Mouse (Mus musculus): ENCODE data around the gene Pde3a.

Pde3a gene

DNA sequence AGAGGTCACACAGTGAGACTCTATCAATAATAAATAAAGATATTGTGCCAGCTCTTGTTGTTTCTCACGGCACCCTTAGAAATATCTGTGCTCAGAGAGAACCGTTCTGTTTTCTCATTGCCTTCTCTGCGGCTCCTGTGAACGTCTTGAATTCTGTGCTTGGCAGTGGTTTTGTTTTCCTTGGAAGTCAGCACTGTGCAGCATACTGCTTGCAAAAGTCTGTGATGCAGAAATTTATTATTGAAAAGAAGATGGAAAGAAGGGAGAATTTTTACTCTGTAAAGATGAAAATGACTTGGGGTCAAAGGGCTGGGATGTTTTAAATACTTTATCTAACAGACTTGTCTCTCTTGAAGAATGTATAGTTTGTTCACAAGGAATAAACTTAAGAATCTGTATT, 150.3 kb downstream of the Pde3a start:
- DNase-seq (ENCODE audit: low spot score in 2 of 2) = no peak

DNA sequence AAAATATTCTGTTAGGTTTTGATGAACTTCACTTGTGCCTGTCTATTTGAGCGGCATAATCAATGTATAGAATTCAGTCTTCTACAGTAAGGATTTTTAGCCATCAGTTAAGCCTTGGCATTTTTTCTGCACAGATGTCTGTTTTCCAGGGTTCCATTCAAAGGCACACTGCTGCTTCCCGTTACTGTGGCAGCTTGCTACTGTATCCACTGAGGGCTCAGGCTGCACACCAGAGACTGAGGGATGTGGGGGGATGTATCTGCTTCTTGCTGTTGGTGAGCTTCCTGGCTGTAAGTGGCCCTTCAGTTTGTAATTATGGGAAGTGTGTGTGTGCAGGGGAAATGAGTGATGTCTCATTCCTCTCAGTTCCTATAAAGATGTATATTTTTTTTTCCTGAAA, 154.9 kb downstream of the Pde3a start:
- DNase-seq (ENCODE audit: low spot score in 2 of 2) = no peak

DNA sequence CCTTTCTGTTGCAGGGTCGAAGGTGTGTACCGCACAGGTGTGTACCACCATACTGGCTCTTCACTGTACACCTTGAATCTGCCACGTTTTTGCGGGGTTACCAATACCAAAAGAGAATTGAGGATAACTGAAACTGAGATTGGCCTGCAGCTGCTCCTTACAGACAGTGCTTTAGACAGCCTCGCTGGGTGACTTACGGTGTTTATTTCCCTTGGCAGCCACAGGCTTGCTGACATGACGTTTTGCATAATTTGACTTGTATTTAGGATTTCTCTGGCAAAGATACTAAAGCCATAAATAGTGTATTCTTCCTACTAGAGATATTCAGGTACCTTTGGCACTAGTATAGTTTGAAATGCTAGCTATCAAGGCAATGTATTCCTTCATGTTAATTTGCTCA, 155.6 kb downstream of the Pde3a start:
- no peak for DNase-seq (ENCODE audit: low spot score in 2 of 2)

DNA sequence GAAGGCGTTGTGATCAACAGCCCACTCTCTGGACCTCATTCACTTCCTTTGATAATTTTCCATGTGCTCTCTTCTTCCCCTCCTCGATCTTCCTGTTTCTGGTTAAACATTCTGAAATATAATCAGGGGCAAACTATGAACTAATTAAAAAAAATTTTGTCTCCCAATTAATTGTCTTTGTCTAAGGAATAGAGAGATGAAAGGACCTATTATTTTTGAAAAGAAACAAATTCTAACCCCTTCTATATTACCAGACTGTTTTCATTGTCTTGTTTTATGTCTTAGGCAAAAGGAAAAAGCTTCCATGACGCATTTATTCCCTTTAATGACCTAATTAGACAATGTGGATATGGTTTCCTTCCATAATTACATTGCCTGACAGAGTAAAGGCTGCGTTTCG, 156.4 kb downstream of the Pde3a start:
- no peak for DNase-seq (ENCODE audit: low spot score in 2 of 2)

DNA sequence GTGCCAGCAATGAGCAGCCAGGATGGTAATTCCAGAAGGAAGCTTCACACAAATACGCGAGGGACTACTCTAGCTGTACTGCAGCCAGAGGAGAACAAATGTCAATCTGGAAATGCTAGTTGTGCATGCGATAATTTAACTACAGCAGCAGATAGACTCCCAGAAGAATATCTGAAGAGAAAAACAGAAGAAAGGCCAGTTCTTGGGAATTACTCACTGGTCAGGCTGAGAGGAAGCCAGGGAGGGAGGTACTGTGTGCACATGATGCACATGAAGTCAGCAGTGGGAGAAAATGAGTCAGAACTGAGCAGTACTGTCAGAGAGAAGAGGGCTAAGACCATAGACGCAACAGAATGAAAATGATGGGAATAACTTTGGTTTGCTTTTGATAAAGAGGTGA, 159.7 kb downstream of the Pde3a start:
- no peak for DNase-seq (ENCODE audit: low spot score in 2 of 2)

DNA sequence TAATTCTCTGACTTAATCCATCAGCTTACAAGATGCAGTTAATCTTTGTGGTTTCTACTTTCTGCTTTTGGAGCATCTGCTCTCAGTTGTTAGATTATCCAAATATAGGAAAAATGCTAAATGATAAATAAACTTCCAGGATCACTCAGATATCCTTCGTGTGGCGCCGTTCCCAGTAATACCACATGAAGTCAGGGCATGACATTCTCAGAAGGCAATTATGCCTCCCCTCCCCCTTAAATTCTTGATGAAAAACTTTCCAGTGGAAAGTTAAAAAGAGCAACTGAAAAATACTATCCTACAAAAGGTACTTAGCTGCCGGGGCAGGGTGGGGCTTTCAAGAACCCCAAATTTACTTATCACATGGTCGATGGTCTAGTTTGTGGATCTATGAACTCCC, 161.8 kb downstream of the Pde3a start:
- DNase-seq (ENCODE audit: low spot score in 2 of 2) = no peak

DNA sequence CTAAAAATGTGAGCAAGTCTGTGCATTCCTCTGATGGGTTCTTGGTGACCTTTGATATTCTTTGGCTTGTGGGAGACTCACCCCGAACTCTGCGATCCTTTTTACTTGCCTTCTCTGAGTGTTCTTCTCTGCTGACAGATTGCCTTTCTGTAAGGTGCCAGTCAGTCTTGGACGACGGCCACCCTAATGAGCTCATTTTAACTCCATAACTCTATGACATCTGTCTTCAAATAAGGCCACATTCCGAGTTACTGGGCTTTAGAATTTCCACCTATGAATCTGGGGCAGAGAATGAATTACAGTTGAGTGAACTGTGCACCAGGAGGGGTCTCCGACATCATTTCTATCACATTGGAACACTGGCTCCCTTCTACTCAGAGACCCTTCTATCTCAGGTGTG, 176.0 kb downstream of the Pde3a start:
- DNase-seq (ENCODE audit: low spot score in 2 of 2) = no peak

DNA sequence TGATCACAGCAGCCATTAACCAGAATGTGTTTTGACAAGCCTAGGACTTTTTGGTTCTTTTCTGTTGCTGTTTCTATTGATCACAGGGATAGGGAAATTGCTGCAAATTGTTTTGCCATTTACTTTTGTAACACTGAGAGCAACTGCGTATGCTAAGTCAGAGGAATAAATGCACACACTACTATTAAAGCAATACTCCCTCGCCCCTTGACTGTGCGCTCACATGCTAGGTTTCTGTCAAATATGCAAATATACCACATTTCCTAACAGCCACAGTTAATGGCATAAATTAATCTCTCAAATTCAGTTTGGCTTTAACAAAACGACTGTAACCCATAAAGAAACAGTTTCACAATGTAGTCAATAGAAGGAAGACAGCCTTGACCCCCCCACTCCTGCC, 179.5 kb downstream of the Pde3a start:
- DNase-seq (ENCODE audit: low spot score in 2 of 2) = no peak

DNA sequence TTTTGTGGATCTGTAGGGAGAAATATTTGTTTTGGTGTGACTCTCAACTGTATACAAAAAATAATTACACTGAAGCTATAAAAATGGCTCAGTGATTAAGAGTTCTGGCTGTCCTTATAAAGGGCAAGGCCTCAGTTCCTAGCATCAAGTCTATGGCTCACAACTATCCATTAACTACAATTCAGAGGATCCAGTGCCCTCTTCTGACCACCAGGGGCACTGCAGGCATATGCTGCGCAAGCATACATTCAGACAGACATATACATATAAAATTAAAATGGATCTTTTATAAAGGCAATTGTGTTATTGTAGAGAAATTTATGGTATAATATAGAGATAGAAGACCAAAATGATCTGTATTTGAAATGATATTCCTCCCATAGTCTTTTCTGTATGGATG, 181.1 kb downstream of the Pde3a start:
- DNase-seq (ENCODE audit: low spot score in 2 of 2) = no peak

DNA sequence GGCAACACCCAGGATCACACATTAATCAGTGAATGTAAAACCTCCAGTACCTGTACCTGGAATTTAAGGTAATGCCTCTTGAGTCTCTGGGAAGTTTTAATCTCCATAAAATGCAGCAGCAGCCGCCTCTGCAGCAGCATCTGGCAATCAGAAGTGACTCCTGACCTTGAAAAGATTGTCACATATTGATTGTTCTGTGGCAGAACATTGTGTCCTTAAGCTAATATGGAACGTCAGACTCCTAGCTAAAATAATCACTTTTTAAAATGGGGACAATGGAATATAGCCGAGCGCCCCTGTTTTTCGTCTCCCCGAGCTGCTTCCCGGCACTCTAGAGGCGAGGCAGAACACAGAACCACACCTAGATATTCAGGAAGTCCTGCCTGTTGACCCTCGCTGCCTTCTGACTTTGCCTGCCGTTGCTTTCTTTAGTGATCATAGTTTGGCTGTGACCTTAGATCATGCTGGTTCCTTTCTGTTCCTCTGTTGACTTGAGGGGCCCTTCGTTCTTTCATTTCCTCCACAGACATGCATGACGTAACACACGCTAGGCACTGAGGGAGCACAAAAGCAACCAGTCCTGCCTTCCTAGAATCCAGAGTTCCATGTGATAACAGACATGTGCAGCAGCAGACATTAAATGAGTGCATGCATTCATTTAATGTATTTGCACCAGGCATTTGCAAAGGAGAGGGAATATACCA, 183.4 kb downstream of the Pde3a start:
- no peak for DNase-seq (ENCODE audit: low spot score in 2 of 2)

DNA sequence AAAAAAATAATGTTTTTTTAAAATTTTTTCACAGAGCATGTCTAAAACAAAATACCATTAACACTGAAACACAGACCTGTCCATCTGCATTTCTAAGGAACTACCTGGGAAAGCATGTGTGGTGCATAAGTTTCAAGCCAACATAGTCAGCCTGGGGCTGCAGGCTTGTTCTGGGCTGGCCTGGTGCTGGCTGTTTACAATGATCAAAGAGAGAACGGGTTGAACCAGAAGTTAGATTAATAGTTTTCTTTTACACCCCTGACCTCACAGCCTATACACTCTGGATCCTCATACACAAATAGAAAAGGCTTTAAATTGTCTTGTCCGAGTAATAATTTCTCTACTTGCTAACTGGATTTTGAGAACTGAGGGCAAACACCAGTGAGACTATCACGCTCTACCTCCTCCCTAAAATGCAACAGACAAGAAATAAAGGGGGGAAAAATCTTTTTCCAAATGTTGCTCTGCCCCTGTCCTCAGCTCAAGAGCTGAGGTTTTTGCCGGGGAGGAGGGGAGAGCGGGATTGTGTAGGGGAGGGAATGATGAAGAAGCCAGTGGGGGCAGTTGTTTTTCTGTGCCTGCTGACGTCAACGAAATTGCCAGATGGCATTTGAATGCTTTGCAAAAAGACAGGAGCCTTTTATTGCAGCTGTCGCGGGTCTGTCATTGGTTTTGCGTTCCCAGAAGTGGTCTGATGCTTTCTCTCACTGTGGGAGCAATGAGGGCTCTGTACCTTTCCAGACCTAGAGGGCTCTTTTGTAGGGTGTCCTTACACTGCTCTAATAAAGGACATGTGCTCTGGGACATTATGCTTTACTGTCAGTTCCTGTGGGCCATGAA, 185.1 kb downstream of the Pde3a start:
- peak in 1 of 2 experiments; percentile 17 for DNase-seq (ENCODE audit: low spot score in 2 of 2)

DNA sequence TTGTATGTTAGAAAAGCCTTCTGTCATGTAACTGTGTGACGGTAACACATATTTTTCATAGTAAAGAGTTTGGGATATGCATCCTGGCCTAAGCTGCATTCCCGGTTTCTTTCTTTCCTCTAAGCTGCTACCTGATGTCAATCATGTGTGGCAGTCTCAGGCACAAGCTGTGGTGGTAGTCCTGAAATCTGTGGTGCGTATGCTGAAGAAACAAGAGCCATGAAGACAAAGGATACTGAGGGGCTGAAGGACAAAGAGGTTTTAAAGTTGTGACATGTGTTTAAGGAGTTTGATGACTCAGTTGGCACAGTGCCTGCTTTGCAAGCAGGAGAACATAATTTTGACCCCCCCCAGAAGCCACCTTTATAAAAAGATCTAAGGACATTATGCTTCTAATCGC, 186.1 kb downstream of the Pde3a start:
- DNase-seq (ENCODE audit: low spot score in 2 of 2) = no peak

DNA sequence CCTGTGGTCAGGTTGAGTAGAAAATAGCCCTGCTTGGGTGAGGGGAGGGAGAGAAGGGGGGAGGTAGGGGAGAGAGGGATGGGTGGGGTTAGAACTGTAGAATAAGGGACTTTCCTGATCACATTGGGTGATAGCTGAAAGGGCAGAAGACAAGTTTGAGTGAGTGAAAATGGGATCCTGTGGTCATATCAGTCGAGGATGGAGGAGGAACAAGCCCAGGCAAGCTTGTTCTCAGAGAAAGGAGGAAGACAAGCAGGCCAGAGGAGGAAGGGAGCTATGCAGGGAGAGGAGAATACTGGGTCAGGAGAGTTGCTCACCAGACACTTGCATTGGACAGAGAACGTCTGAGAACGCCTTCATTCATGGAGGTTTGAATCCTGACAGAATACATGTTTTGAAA, 190.9 kb downstream of the Pde3a start:
- no peak for DNase-seq (ENCODE audit: low spot score in 2 of 2)

DNA sequence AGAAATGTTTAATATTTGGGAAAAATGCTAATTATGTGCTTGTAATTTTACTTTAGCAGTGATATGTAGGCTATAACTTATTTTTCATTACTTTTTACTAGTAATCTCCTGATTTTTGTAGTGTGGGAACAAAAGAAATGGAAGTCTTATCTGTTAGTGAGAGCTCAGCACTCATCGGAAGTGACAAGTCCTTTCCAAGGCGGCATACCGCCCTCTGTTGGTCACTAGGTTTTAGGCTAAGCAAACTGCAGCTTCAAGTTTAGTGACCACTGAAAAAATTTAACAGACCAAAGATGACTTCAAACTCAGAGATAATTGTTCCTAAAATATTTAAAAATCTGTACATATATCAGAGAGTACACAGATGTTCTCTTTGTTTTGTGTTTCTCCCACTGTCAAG, 198.5 kb downstream of the Pde3a start:
- peak; percentile 53 to 79 for DNase-seq (ENCODE audit: low spot score in 2 of 2)

DNA sequence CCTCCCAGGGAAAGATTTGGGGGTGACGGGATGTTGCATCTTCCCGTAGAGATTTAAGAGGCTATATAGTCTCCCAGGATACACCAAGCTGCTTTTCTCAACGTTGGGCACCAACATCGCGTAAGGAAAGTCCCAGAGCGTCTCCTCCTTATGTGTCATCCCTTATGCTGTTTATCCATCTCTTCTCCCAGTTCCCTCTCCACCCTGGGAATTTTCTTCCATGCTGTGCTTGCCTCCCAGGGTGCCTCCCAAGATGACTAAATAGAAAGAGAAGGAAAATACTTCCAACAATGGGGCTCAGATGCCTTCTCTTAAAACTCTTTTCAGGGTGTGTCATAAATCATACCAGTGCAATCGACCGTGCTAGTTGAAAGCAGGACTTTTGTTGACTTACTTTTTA, 199.8 kb downstream of the Pde3a start:
- DNase-seq (ENCODE audit: low spot score in 2 of 2) = no peak

DNA sequence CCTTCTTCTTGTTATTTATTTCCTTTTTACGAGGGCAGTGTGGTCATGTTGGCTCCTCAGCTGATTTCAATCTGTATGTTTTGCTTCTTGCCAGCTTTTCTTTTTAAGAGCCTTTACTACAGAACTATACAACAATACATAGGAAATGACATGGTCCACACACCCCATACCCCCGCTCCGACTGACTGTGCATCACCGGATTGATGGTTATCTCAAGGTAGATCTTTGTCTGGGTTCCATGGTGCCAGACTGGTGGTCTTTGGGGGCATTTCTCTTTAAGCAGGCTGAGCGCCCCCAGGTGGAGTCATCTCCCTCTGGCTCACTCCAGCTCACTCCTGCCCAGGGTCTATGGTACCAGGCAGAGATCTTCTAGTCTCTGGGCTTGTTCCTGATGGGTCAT, 206.3 kb downstream of the Pde3a start:
- DNase-seq (ENCODE audit: low spot score in 2 of 2) = no peak

DNA sequence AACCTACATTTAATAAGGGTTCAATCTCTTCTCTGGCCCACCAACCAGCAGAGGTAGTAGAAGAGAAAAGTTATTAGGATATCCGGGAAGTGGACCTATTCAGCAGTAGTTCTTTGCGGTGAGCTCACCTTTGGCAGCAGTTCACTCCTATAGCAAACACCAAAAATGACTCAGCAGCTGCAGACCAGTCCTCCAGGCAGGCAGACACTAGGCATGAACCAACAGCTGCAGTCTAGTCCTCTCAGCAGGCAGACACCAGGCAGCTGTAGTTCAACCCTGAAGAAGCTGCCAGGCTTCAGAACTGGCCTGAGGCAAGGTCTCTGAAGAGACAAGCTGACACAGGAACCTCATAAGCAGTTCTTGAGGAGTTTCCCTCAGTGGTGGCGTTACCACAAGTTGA, 207.5 kb downstream of the Pde3a start:
- DNase-seq (ENCODE audit: low spot score in 2 of 2) = no peak

DNA sequence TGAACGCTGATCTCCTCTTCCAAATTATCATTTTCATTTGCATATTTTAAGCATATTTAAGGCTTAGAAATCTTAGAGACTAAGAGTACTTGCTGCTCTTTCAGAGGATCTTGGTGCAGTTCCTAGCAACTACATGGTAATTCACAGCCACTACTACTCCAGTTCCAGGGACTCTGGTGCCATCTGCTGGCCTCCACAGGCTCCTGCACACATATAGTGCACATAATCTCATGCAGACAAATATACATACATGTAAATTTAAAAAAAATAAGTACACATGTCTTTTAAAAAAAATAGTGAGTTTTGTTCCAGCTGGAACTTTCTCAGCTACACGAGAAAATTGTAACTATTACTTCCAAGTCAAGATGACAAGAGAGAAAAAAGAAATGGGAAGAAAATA, 221.2 kb downstream of the Pde3a start:
- no peak for DNase-seq (ENCODE audit: low spot score in 2 of 2)

DNA sequence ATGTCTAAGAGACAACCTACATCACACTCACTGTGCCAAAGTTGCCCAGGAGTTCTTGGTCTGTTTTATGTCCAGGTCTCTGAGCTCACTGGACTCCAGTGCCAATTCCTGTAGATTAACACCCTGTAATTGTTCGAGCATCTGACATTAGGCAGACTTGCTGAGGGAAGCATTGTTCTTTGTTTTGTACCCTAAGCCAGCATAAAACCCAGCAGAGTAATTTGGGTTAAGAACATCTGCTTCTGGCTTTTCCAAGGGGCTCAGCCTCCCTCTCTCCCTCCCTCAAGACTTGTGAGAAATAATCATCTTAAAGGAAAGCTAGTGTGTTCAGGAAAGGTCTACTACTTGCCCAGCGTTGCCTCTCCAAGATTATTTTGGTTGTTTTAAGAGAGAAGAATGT, 225.2 kb downstream of the Pde3a start:
- no peak for DNase-seq (ENCODE audit: low spot score in 2 of 2)

DNA sequence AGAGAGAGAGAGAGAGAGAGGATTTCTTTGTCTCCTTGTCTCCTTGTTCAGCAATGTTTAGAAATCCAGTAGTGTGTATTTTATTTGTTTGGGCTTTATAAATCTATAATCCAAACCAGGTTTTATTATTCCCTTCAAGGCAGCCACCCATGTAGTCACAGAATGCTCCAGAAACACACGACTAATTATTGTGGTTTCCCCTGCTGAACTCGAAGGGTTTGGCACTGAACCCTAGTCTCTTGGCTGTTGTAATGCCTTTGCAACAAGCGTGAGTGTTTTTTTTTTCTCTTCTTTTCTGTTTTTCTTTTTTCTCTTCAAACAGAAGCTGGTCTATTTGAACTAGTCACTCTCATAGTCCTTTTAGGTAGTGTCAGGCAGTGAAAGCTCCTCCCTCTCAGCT, 225.6 kb downstream of the Pde3a start:
- DNase-seq (ENCODE audit: low spot score in 2 of 2) = no peak

DNA sequence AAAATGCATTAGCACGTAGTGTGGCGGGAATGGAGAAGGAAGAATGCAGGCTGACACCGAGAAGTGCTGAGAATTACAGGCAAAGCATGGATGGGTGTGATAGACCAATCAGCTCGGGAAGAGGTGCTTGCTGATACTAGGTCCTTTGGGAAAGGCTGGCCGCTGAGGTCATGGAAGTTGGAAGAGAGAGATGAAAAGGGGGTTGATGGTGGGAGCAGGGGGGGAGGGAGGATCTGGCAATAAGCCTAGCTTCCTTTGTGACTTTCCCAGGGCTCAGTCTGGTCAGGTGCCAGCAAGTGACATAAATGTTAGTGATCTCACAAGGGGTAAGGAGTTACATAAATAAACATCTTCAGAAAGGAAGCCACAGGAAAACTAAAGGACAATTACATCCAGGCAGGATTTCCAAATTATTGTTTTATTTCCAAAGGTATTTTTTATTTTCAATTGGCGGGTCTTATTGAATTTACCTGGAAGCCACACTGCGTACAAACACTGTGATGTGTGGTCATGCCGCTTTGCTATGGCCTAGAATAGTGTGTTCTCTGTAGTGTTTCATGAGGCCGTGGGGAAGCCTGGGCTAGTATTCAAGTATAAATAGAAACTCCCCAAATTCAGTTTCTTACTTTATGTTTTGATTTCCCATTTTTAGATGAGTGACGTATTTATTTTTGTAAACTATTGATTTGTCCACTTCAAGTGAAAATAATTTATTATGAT, 236.4 kb downstream of the Pde3a start:
- DNase-seq (ENCODE audit: low spot score in 2 of 2) = peak in 1 of 2 experiments; percentile 10

DNA sequence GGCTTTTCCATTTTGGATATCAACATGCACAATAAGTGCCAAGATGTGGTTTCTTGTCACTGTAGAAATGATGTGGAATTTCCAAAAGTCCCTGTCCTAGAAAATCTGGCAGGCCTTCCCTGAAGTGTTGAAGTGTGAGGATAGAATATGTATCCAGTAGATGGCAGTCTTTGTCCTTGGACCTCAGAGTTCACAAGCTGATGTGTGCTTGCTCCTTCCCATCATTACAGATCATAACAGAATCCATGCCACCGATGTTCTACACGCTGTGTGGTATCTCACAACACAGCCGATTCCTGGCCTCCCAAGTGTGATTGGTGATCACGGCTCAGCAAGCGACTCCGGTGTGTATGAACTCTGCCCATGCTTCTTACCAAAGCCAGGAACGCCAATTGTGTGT, 238.2 kb downstream of the Pde3a start:
- no peak for DNase-seq (ENCODE audit: low spot score in 2 of 2)

DNA sequence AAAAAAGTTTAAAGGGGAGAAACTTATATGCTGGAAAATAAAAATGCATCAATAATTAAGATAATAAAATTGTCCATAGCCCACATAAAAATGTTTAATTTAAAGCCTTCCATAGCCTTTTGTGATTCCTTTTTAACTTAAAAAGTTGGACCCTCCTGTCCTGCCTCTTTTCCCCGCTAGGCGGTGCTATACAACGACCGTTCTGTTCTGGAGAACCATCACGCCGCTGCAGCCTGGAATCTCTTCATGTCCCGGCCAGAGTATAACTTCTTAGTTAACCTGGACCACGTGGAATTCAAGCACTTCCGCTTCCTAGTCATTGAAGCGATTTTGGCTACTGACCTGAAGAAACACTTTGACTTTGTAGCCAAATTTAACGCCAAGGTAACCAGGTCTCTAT, 239.6 kb downstream of the Pde3a start:
- peak; percentile 38 to 61 for DNase-seq (ENCODE audit: low spot score in 2 of 2)
